In the genomic region with DNA sequence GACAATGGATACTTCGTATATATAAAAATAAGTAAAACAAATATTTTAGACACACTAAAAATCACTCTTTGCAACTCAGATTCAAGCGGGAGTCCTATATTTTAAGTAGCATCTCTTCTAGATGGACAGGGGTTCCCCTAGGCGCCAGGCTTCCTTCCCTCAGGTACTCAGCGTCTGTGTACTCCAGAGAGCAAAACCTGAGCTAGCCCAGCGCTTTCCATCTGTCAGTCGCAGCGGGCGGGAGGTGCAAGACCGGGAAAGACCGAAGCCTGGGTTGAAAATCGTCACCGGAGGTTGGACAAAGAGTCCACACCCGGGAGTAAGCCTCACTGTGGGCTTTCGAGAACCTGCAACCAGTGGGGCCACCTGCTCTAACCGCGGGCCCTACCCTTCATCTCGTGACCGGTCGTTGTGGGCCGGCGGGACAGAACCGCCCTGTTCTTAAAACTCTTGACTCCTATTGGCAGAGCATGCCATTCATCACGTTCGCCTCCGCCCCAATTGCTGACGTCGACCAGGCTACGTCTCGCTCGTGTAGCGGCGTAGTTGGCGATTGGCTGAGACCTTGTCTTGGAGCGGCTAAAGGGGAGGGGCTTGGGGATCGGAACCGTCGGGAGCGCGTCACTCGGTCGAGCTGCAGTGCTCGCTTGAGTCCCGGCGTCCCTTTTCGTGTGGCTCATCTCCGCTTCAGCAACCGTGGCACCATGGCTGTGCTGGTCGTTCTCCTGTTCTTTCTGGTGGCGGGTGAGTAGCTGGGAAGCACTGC, we compare ENCODE assay signal across 8 mouse cellular contexts. TPM values are rescaled to one million over a fixed set of nuclear protein-coding genes. Genes with fewer than 3 reads are reported as not detected.
A peak's percentile ranks its signal among the peaks of the same experiment; 100 is the strongest.
DNase-seq lines count a peak whose midpoint lies in the region; ATAC-seq and TF ChIP-seq lines count a peak whose summit lies in the region.

A gene (plus strand): TSS at position 610 of the 766 bp plus-strand sequence.

- no peak for TF ChIP-seq EP300 in CH12.LX (IDR thresholded peaks at IDR 0.05; ENCODE audit: low read length)

- peak; percentile 87 for TF ChIP-seq POLR2A in CH12.LX (IDR thresholded peaks at IDR 0.05; ENCODE audit: low read depth, low read length)

- TF ChIP-seq RAD21 in CH12.LX (IDR thresholded peaks at IDR 0.05; ENCODE audit: low read depth, low read length) = no peak

- WGBS in forebrain, embryonic 11.5 days = 14% methylated on average over 49 of the region's 49 CpGs
- WGBS in heart, embryonic 16.5 days = 18% methylated on average over 49 of the region's 49 CpGs
- WGBS in liver, embryonic 15.5 days (ENCODE audit: insufficient replicate concordance) = 11% methylated on average over 49 of the region's 49 CpGs
- 19% methylated on average over 49 of the region's 49 CpGs for WGBS in neural tube, embryonic 12.5 days

- no peaks in the 10 kb centered on the region for H3K27me3 ChIP-seq in CH12.LX (replicated peaks)
- no peaks in the 10 kb centered on the region for H3K27me3 ChIP-seq in forebrain, embryonic 11.5 days (ENCODE audit: control insufficient read depth, insufficient read depth, low read length)
- 0 out of 2 replicates have a peak, but pooled peaks cover 5% of the 10 kb centered on the region for H3K27me3 ChIP-seq in heart, embryonic 16.5 days (ENCODE audit: control insufficient read depth, insufficient read depth, low read length)
- H3K27me3 ChIP-seq in liver, embryonic 15.5 days = no peaks in the 10 kb centered on the region
- no peaks in the 10 kb centered on the region for H3K27me3 ChIP-seq in neural tube, embryonic 12.5 days (replicated peaks)

- DNase-seq in CH12.LX (ENCODE audit: extremely low read depth) = peak; percentile 94
- DNase-seq in c-Kit-positive CD71-positive TER-119-negative erythroid progenitor cells, embryonic 14.5 days (ENCODE audit: low read depth) = peak; percentile 91
- peak; percentile 93 for DNase-seq in forebrain, embryonic 11.5 days (ENCODE audit: low spot score)
- peak; percentile 92 to 94 for DNase-seq in kidney, postnatal 36 days
- peak; percentile 95 for DNase-seq in telencephalon, adult 2 months (ENCODE audit: low read depth, low spot score)

- dilution Hi-C loops in CH12.LX (cut with MboI; ENCODE audit: extremely low pct_ligation_motif_present, extremely low pct_unique_long_range_greater_than_20kb, low sequenced_read_pairs) = no loop called here

- TF ChIP-seq CTCF in CH12.LX (conservative IDR thresholded peaks at IDR 0.05 in 1 of 2, IDR thresholded peaks at IDR 0.05 in 1 of 2; ENCODE audit: low read depth in 2 of 2, low read length in 2 of 2) = no peak

- peaks cover 25% of the 10 kb centered on the region for H3K79me2 ChIP-seq in CH12.LX (replicated peaks; ENCODE audit: control insufficient read depth, extremely low read depth, insufficient read depth, poor library complexity, severe bottlenecking)

- H3K4me3 ChIP-seq in CH12.LX (replicated peaks in 1 of 3; ENCODE audit: low read depth in 2 of 3, low read length in 2 of 3, poor library complexity in 1 of 3) = peak within 1 kb of the TSS; percentile 69 to 92 (median 80)
- H3K4me3 ChIP-seq in forebrain, embryonic 11.5 days (ENCODE audit: low read depth, low read length) = peak within 1 kb of the TSS; percentile 53
- peak within 1 kb of the TSS; percentile 83 for H3K4me3 ChIP-seq in heart, embryonic 16.5 days (ENCODE audit: low read length)
- peak within 1 kb of the TSS; percentile 76 for H3K4me3 ChIP-seq in liver, embryonic 15.5 days (replicated peaks)
- H3K4me3 ChIP-seq in neural tube, embryonic 12.5 days = peak within 1 kb of the TSS; percentile 67

- H3K27ac ChIP-seq in CH12.LX (ENCODE audit: insufficient read depth, low read depth) = peak within 1 kb of the TSS; percentile 76; the same call in 1 of the 2 replicates
- no peak within 1 kb of the TSS for H3K27ac ChIP-seq in forebrain, embryonic 11.5 days (ENCODE audit: low read depth, low read length)
- H3K27ac ChIP-seq in heart, embryonic 16.5 days (ENCODE audit: low read length) = peak within 1 kb of the TSS; percentile 80
- peak within 1 kb of the TSS; percentile 78 for H3K27ac ChIP-seq in liver, embryonic 15.5 days (replicated peaks)
- peak within 1 kb of the TSS; percentile 70 for H3K27ac ChIP-seq in neural tube, embryonic 12.5 days

- H3K9ac ChIP-seq in CH12.LX (ENCODE audit: insufficient read depth, low read depth) = peak within 1 kb of the TSS; percentile 86
- peak within 1 kb of the TSS; percentile 72 for H3K9ac ChIP-seq in forebrain, embryonic 11.5 days (ENCODE audit: low read length)
- H3K9ac ChIP-seq in heart, embryonic 16.5 days (ENCODE audit: low read length) = peak within 1 kb of the TSS; percentile 90
- peak within 1 kb of the TSS; percentile 84 for H3K9ac ChIP-seq in liver, embryonic 15.5 days
- peak within 1 kb of the TSS; percentile 79 for H3K9ac ChIP-seq in neural tube, embryonic 12.5 days

- ATAC-seq in forebrain, embryonic 11.5 days (replicated peaks; ENCODE audit: low FRiP score) = peak; percentile 99
- ATAC-seq in heart, embryonic 16.5 days (replicated peaks; ENCODE audit: extremely low read depth, insufficient read depth, low FRiP score) = peak; percentile 99
- peak; percentile 97 for ATAC-seq in liver, embryonic 15.5 days (ENCODE audit: insufficient read depth)
- peak; percentile 99 for ATAC-seq in neural tube, embryonic 12.5 days (ENCODE audit: low FRiP score, low read depth)

- peaks cover 0 to 2% of the 10 kb centered on the region in 2 experiments for H3K36me3 ChIP-seq in CH12.LX (replicated peaks in 1 of 2; ENCODE audit: control insufficient read depth in 1 of 2, insufficient read depth in 1 of 2, low read length in 1 of 2)
- H3K36me3 ChIP-seq in forebrain, embryonic 11.5 days (ENCODE audit: control insufficient read depth, insufficient read depth, low read length) = no peaks in the 10 kb centered on the region
- H3K36me3 ChIP-seq in heart, embryonic 16.5 days (ENCODE audit: control insufficient read depth, insufficient read depth) = no peaks in the 10 kb centered on the region
- no peaks in the 10 kb centered on the region for H3K36me3 ChIP-seq in liver, embryonic 15.5 days (replicated peaks)
- no peaks in the 10 kb centered on the region for H3K36me3 ChIP-seq in neural tube, embryonic 12.5 days

- in situ Hi-C loops in CH12.LX (cut with MboI; ENCODE audit: low pct_ligation_motif_present, low pct_unique_long_range_greater_than_20kb, low sequenced_read_pairs) = no loop called here

- H3K4me1 ChIP-seq in CH12.LX (ENCODE audit: control insufficient read depth in 1 of 2, insufficient read depth in 2 of 2) = peaks cover 4 to 28% of the 10 kb centered on the region in 2 experiments
- H3K4me1 ChIP-seq in forebrain, embryonic 11.5 days (replicated peaks; ENCODE audit: control insufficient read depth, insufficient read depth, low read length) = no peaks in the 10 kb centered on the region; the same call in 1 of the 2 replicates
- peaks cover 2% of the 10 kb centered on the region; the same call in 1 of the 2 replicates for H3K4me1 ChIP-seq in heart, embryonic 16.5 days (ENCODE audit: control insufficient read depth, insufficient read depth, low read length)
- H3K4me1 ChIP-seq in liver, embryonic 15.5 days (replicated peaks) = peaks cover 15% of the 10 kb centered on the region
- peaks cover 4% of the 10 kb centered on the region for H3K4me1 ChIP-seq in neural tube, embryonic 12.5 days

- H3K9me3 ChIP-seq in CH12.LX (replicated peaks; ENCODE audit: low read length) = no peaks in the 10 kb centered on the region
- H3K9me3 ChIP-seq in forebrain, embryonic 11.5 days (ENCODE audit: control insufficient read depth, low read length) = no peaks in the 10 kb centered on the region
- H3K9me3 ChIP-seq in heart, embryonic 16.5 days (replicated peaks; ENCODE audit: control insufficient read depth, low read length) = no peaks in the 10 kb centered on the region
- H3K9me3 ChIP-seq in liver, embryonic 15.5 days (replicated peaks) = no peaks in the 10 kb centered on the region
- H3K9me3 ChIP-seq in neural tube, embryonic 12.5 days = no peaks in the 10 kb centered on the region

- H3K4me2 ChIP-seq in CH12.LX (ENCODE audit: insufficient read depth, low read depth, poor library complexity, severe bottlenecking) = peak within 1 kb of the TSS; percentile 68
- peak within 1 kb of the TSS; percentile 48 for H3K4me2 ChIP-seq in forebrain, embryonic 11.5 days (ENCODE audit: low read depth, low read length, severe bottlenecking)
- peak within 1 kb of the TSS; percentile 69 for H3K4me2 ChIP-seq in heart, embryonic 16.5 days (ENCODE audit: low read depth, low read length)
- H3K4me2 ChIP-seq in liver, embryonic 15.5 days = peak within 1 kb of the TSS; percentile 80
- peak within 1 kb of the TSS; percentile 54 for H3K4me2 ChIP-seq in neural tube, embryonic 12.5 days (replicated peaks)

TF ChIP-seq in CH12.LX, 34 proteins besides CTCF, POLR2A, EP300 and RAD21 (continues in another document):
- TF ChIP-seq BHLHE40 (IDR thresholded peaks at IDR 0.05; ENCODE audit: low read depth, low read length) = peak; percentile 95
- no peak for TF ChIP-seq E2F4 (IDR thresholded peaks at IDR 0.05; ENCODE audit: insufficient replicate concordance, low read depth, low read length)
- peak; percentile 23; the same call in 1 of the 2 replicates for TF ChIP-seq USF1 (IDR thresholded peaks at IDR 0.05; ENCODE audit: low read depth, low read length)
- TF ChIP-seq MXI1 (IDR thresholded peaks at IDR 0.05; ENCODE audit: low read depth, low read length) = peak; percentile 23; the same call in 1 of the 2 replicates
- TF ChIP-seq TCF12 (IDR thresholded peaks at IDR 0.05; ENCODE audit: low read depth, low read length) = peak; percentile 20; the same call in 1 of the 2 replicates
- TF ChIP-seq CHD2 (IDR thresholded peaks at IDR 0.05; ENCODE audit: low read length) = peak; percentile 53; the same call in 1 of the 2 replicates
- no peak for TF ChIP-seq RCOR1 (conservative IDR thresholded peaks at IDR 0.05; ENCODE audit: low read depth, low read length)
- no peak for TF ChIP-seq KAT2A (IDR thresholded peaks at IDR 0.05; ENCODE audit: insufficient replicate concordance, low read length)
- no peak for TF ChIP-seq MAFK (IDR thresholded peaks at IDR 0.05; ENCODE audit: insufficient replicate concordance, low read length)
- peak; percentile 52; the same call in 1 of the 2 replicates for TF ChIP-seq TBP (conservative IDR thresholded peaks at IDR 0.05; ENCODE audit: low read depth, low read length)
- peak; percentile 13; the same call in 1 of the 2 replicates for TF ChIP-seq ELF1 (IDR thresholded peaks at IDR 0.05; ENCODE audit: low read depth, low read length)
- TF ChIP-seq SIN3A (IDR thresholded peaks at IDR 0.05; ENCODE audit: low read length) = peak; percentile 22; the same call in 1 of the 2 replicates

RNA-seq across cellular contexts. Expression of the gene that starts here (rescaled TPM):
- 46.9 and 50.4 TPM in 2 replicates for total RNA-seq in CH12.LX (2012; rRNA removed)
- 108 and 113 TPM in 2 replicates for total RNA-seq in CH12.LX (2014; rRNA removed)
- 66.9 and 71.2 TPM in 2 replicates for polyA plus RNA-seq in CH12.LX (2012; ENCODE audit: insufficient read length, low read depth)
- polyA plus RNA-seq in forebrain, embryonic 11.5 days (2014; fragmentation: Nextera tagmentation; extraction: Ambion mirVana) = 80.7 and 81.9 TPM in 2 replicates
- polyA plus RNA-seq in heart, embryonic 16.5 days (2015; fragmentation: Nextera tagmentation; extraction: Ambion mirVana) = 55.8 and 60.8 TPM in 2 replicates
- 63.5 and 63.6 TPM in 2 replicates for polyA plus RNA-seq in liver, embryonic 15.5 days (2015; fragmentation: Nextera tagmentation; extraction: Ambion mirVana)
- polyA plus RNA-seq in neural tube, embryonic 12.5 days (2016; fragmentation: Nextera tagmentation; extraction: Ambion mirVana) = 110 and 115 TPM in 2 replicates
